Mouse (Mus musculus) thymus, postnatal 10 days (tissue): ENCODE measurements around the gene Adamts7.

Source experiments
- DNase-seq, 2 experiments: peaks; one replicate each; pipeline ENCODE4 v3.0.0; 2021; ENCODE audit warnings: low spot score in 2 of 2

Gene Adamts7

DNA sequence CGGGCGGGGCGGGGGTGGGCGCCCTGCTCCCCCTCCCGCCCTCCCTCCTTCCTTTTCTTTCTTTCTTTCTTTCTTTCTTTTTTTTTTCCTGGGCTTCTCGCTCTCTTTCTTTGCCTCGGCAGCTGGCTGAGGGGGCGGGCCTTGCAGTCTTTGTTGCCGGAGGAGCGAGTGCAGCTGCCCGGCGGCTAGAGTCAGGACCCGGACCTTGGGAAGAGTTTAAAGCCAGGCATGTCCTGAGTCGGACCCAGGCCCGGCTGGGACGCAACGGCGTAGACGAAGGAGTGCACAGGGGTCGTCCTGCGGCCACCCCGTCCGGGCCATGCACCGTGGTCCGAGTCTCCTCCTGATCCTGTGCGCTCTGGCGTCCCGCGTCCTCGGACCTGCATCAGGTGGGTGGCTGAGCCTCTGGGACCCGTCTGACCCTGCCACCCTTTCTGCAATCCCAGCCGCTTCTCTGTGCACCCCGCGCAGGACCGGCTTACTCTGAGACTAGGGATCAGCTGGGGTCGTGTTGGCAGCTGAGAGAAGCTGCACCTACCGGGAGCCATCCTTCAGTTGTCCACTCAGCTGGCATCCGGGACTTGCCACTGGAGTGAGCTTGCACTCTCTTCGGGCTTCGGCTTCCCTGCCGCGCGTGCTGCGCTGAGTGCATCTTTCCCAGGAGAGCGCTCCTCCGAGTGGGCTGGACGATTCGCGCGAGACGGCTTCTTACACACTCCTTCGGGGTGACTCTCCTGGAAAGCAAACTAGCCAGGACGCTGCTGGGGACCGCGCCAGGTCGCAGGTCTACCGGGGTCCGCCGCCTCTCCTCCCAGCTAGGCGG is at the start of gene Adamts7:
TSS of gene Adamts7 (plus strand) at position 144 of the 823 bp plus-strand sequence.
- DNase-seq: peak; percentile 5 to 14

GRCm38 (mm10) chr9:90113151-90113550 is 49.7 kb upstream of the Adamts7 start:
- DNase-seq: no peak

DNA sequence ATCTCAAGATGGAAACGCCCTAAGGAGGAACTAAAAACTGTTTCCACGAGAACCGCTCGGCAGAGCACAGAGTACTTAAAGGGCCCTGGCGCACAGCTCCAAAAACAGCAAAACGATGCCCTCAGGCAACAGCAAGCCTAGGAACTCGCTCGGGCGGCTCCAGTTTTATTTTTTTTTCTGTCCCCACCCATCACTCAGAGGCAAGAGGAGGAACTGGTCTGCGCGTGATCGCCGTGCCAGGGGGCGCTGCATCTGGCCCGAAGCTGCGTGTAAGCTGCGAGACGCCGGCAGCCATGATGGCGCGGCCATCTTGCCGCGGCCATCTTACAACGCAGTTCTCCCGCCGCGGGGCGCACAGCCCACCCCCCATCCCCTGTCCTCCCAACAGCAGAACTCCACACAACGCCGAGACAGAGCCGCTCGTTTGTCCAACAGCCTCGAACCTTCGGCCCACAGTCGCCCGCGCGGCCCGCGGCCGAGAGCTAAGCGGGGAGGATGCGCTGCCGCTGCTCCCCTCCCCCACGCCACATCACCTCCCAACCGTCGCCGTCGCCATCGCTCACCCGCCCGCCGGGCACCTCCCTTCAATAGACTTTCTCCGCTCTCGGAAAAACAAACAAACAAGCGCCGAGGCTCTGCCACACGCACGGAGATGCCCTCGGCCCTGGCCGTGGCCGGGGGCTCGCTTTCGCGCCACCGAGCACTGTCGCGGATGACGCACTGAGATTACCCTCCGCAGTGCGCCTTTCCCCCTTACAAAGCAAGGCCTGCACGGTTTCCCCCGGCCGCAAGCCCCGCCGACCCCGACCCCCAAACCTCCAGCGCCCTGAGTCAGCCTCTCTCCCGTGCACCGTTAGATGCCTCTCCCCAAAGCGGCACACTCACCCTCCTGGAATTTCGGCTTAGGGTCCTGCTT is 49.0 kb upstream of the Adamts7 start:
- DNase-seq: peak; percentile 89 to 90

DNA sequence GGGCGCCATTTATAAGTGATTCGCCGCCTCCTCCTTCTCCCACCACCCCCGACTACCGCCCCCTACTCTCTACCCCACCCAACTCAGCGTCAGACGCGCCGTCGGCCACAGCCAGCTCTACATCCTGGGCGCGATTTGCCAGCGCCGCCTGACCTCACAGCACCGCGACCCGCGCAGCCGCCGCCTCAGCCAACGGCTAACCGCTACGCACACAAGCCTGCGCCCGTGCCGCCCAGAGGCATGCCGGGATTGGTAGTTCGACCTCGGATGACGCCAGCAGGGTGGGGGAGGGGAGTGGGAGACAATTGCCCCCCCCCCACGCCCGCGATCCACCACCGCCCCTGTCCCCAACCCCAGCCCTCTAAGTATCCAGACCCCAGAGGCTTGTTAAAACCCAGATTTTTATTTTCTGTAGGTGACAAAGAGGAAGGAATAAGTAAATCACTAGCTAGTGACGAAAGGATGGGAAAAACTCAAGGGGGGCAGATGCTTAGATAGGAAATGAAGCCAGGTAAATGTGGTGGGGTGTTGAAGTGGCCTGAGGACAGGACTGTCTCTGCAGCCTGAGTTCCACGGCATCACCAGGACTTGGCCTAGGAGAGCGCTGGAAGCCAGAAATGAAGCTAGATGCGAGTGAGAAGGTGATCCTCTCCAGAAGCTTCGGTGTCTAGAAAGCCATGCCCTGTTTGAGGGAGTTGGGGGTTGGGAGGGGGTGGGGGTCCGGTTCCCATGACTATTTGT is 48.1 kb upstream of the Adamts7 start, which contains the start of gene Morf4l1:
TSS of gene Morf4l1 (minus strand) at position 208 of the 741 bp plus-strand sequence.
- DNase-seq: peak; percentile 96 to 97

- no peak for DNase-seq
These were observed 47.6 kb upstream of the Adamts7 start for GRCm38 (mm10) chr9:90115308-90115700.

- no peak for DNase-seq
These were observed 45.6 kb upstream of the Adamts7 start for GRCm38 (mm10) chr9:90117234-90117633.

DNA sequence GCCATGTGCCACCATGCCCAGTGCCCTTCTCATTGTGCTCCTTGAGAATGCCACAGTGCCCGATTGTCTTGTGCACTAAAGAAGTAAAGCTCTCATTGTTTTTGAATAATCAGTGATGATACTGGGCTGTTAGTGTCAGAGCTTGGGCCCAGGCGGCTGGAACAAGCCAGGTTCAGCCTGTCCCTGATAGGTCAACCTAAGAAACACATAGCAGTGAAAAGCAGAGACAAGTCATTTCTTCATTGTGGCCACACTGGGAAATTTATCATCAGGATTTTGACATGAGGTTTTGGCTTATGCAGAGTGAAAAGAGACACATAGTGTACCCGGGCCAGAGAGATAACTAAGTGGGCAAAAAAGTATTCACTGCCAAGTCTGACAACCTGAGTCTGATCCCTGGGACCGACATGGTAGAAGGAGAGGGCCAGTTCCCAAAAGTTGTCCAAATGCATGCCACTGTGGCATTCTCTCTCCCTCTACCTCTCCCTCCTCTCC is 40.6 kb upstream of the Adamts7 start:
- DNase-seq: no peak

GRCm38 (mm10) chr9:90124156-90124872 is 38.6 kb upstream of the Adamts7 start:
- DNase-seq: no peak

GRCm38 (mm10) chr9:90124873-90125245 is 38.0 kb upstream of the Adamts7 start:
- no peak for DNase-seq

DNA sequence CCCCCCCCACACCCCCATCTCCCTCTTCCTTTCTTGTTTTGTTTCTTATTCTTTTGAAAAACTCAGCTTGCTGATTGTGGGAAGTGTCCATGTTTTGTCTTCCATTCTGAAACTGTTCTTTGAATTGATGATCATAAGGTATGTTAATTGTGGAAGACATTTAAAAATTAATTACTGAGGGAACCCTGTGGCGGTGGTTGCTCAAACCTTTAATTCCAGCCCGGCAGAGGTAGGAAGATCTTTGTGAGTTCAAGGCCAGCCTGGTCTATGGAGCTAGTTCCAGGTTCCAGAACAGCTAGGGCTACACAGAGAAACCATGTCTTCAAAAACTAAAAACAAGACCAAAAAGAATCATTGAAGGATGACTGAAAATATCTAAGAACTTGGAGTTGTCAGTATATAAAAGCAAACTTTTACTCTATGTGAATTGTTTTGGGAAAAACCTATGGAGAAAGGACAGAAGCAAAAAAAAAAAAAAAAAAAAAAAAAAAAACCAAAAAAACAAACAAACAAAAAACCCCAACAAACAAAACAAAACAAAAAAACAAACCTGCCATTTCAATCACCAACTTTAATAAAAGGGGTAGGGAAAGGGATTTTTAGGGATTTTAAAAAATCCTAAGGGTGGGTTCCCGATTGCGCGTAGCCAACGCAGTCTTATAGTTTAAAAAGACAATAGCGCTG is 37.3 kb upstream of the Adamts7 start:
- DNase-seq: no peak

- DNase-seq: peak; percentile 79 to 85
These were observed 36.4 kb upstream of the Adamts7 start for GRCm38 (mm10) chr9:90126260-90127010.

- DNase-seq: no peak
These were observed 35.7 kb upstream of the Adamts7 start for GRCm38 (mm10) chr9:90127146-90127545.

DNA sequence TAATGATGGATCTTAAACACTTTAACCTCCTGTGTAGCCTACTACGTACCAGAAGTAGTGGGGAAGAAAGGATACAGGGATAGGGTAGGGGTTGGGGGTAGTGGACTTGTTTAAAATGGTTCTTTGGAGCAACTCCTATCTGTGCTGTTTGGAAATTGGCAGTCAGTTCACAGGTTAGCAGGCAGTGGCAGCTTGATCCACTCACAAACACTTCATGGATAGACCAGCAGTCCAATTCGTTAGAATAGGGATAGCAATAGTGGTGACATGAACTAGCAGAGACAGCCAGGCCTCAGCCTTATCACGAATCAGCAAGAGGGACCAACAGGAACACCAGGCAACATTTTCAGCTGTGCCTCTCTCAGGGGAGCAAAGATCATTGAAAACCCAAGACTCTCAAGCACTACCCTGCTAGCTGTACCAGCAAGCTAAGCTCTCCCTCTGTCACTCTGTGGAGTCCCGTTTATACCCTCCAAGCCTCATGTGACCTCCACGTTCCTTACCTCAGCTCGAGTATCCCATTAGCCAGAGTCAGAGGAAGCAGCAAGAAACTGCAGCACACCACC is 34.1 kb upstream of the Adamts7 start:
- no peak for DNase-seq

DNA sequence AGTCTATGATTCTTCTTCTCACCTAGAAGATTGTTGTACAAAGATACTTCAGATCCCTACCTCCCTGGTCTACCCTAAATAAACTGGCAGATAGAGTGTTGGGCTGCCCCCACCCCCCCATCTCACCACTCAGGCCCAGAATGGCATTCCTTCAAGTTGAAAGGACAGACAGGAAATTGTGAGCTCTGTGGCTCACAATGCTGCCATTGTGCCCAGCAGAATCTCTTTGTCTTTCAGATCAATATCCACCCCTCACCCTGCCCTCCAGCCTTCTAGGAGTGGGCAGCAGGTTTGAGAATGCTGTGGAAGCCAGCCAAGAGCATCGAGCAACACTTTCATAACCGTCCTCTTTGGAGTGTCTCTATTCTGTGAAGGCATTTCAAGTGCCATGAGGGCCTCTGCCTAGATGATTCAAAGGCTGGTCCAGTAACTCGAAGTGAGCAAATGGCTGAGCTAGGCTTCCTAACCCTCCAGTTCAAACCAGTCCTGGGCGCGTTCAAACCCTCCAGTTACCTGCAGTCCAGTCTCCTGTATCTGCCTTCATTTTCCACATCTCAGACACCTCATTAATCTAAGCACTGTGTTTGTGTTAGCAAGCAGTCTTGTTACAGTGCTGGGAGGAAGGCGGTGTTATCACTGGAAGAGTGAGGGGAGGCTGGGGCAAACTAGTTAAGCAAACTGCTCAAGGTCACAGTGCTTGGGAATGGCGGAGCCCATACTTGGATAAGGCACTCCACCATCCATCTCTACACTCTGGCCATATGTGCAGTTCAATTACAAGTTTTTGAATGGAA is 29.1 kb upstream of the Adamts7 start:
- no peak for DNase-seq

GRCm38 (mm10) chr9:90135466-90135865 is 27.4 kb upstream of the Adamts7 start:
- no peak for DNase-seq

- no peak for DNase-seq
These were observed 26.7 kb upstream of the Adamts7 start for GRCm38 (mm10) chr9:90135963-90136677.

GRCm38 (mm10) chr9:90136678-90136965 is 26.2 kb upstream of the Adamts7 start:
- DNase-seq: no peak

- no peak for DNase-seq
These were observed 17.1 kb upstream of the Adamts7 start for GRCm38 (mm10) chr9:90145788-90146187.
